Mouse (Mus musculus) 3134 (cell line): ENCODE measurements around the gene Fbxo5.

Experiments
- DNase-seq: peaks from one replicate; pipeline ENCODE4 v3.0.0-alpha.2; 2011; ENCODE audit warnings: low spot score; ENCODE audit not compliant: insufficient read length; ENCODE audit errors: extremely low read depth

The Fbxo5 gene

GRCm38 (mm10) chr10:5805243-5805730 is at the start of gene Fbxo5:
TSS of gene Fbxo5 (minus strand) at chr10:5805600.
- DNase-seq, result peak; percentile 99

- DNase-seq, result no peak
Observed at GRCm38 (mm10) chr10:5853290-5853868, 48.0 kb upstream of the Fbxo5 start.

GRCm38 (mm10) chr10:5846939-5847338 is 41.5 kb upstream of the Fbxo5 start:
- DNase-seq, result no peak

- peak; percentile 14 for DNase-seq
Observed at GRCm38 (mm10) chr10:5841369-5841768, 36.0 kb upstream of the Fbxo5 start.

DNA sequence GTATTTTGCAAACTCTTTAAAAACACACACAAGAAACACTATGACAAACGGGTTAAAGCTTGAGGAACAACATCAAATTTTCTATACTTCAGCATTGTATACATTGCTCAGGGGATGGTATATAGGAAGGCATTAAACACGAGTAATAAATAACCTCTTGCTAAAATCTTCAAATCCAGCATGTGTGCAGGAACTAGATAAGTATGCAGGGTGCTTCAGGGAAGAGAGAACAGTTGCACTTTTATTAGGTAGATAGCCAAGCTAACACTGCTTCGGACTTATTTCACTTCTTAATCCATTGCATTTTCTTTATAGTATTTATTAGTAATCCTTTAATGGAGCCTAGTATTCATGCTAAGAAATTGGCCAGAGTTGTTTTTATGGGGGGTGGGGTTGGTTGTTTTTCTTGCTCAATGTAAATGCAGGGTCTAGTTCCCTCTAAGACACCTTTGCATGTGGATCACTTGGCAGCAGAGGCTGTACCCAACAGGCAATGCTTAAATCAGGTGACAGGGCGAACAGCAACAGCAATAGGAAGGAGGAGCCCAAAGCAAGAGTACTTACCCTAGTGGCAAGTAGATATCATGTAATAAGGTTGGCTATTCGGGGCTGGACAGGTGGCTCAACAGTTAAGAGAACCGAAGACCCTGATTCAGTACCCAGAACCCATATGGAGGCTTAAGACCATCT is 21.1 kb upstream of the Fbxo5 start:
- DNase-seq, result no peak

- peak; percentile 41 for DNase-seq
Observed at GRCm38 (mm10) chr10:5824779-5825178, 19.4 kb upstream of the Fbxo5 start.

DNA sequence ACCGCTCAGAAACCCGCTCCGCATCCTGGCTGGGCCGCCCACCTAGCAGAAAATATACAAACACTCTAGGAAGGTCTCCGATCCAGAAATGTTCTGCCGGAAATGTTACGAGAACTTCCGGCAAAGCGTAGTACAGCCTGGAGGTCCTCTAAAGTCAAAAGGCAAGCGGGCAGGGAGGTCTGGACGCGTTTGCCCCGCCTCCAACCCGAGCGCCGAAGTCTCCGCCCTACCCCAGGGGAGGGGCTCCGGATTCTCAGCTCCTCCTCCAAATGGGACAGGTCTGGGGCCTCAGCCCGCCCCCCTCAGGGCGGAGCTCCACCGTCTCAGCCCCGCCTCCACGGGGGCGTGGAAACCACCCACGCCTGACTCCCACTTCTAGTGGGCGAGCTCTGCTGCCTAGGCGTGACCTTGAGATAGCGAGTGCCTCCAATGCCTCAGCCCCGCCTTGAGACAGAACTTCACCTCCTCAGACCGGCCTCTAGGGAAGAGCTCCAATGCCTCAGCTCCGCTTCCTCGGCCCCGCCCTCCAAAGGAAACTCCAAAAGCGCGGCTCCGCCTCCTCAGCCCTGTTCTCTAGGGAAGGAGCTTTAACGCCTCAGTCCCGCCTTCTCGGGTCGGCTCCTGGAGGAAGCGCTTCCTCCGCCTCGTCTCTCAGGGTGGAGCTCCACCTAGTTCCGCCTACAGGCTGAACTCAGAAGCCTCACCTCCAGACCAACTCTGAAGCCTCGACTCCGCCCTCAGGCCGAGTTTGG is 18.5 kb upstream of the Fbxo5 start, which contains the start of gene Mtrf1l:
TSS of gene Mtrf1l (minus strand) at position 171 of the 752 bp plus-strand sequence.
- peak; percentile 97 for DNase-seq

DNA sequence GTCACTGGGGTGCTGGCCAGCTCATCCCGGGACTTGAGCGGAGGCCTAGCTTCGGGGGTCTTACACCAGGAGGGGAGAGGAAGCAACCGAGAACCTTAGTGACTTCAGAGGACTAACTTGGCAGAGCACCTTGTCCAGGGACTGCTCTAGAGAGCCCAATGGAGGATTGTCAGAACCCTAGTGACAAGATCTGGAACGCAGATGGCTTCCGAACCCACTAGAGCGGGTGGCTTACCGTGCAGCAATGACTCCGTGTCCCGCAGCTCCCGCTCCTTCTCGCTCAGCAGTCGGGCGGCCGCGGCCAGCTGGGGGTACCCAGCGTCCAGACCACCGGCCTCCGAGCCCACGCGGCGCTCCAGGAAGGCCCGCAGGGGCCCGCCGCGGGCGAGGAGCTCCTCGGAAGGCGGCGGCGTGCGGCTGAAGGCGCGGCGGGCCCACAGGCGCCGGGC is 17.9 kb upstream of the Fbxo5 start:
- no peak for DNase-seq

- DNase-seq, result no peak
Observed at GRCm38 (mm10) chr10:5818772-5819171, 13.4 kb upstream of the Fbxo5 start.

DNA sequence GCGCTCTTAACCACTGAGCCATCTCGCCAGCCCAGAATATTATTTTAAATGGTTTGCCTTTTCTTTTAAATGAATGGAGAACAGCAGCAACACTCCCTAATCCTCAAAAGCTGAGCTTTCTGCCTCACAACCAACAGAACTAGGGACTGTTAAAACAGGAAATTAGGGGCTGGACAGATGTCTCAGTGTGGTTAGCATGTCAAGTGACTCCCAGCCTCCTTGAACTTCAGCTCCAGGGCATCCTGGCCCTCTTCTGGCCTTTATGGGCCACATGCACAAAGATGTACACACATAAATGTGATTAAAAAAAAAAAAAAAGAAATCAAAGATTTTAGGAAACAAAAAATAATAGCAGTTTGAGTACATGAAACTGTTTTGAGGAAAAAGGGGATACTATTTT is 10.6 kb upstream of the Fbxo5 start:
- no peak for DNase-seq

GRCm38 (mm10) chr10:5813724-5814123 is 8.3 kb upstream of the Fbxo5 start:
- no peak for DNase-seq

- no peak for DNase-seq
Observed at GRCm38 (mm10) chr10:5807683-5808082, 2.3 kb upstream of the Fbxo5 start.

DNA sequence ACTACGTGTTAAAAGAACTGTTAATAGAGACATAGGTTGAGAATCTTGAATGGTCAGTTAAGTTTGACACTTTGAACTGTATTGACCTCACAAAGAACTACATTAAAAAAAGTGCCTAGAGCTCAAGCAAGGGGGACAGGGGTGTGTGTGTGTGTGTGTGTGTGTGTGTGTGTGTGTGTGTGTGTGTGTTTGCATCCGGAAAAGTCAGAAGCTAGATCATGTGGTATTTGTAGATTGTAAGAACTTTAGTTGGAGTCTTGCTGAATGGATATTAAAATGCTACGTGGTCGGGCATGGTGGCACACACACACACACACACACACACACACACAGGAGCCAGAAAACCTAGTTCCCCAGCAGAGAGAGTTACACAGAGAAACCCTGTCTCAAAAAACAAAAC is 1.6 kb upstream of the Fbxo5 start:
- no peak for DNase-seq

DNA sequence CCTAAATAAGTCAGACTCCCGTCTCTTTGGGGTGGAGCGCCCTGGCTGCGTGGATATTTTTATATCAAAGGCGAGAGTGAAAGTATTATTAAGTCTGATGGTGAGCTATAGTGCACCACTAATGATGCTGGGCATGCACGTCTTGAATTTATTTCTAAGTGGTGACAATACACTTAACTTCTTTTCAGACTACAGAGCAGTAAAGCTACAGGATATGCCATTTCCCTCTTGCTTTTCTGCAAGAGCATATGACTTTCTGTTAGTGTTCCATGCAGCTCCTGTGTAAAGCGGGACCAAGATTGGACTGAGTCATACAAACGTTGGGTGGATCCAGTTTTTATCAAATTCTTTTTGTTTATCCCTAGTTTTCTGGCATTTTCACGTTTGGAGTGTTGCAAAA is 1.0 kb upstream of the Fbxo5 start:
- no peak for DNase-seq

DNA sequence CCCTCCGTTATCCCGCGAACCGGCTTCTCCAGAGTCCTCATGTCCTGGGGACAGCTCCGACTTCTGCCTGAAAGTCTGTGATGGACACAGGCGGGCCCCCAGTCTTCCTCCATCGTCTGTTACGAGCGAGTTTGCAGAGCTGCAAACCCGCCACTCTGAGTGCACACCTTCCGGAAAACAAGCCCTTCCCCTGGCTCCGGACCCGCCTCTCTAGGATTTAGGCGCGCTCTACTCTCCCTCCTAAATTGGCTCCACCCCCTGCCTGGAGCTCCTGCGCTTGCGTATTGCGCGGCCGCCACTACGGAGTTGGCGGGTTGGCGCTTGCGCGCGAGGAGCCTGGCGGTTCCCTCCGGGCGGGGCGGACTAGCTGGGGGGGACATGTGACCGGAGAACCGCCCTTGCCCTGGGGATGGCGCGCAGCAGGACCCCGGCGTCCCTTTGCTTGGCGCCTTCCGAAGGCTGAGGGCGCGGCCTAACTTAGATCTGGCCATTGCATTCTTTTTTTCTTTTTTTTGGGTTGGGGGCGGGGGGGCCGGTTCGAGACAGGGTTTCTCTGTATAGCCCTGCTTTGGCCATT is 419 bp upstream of the Fbxo5 start:
- peak; percentile 97 for DNase-seq

DNA sequence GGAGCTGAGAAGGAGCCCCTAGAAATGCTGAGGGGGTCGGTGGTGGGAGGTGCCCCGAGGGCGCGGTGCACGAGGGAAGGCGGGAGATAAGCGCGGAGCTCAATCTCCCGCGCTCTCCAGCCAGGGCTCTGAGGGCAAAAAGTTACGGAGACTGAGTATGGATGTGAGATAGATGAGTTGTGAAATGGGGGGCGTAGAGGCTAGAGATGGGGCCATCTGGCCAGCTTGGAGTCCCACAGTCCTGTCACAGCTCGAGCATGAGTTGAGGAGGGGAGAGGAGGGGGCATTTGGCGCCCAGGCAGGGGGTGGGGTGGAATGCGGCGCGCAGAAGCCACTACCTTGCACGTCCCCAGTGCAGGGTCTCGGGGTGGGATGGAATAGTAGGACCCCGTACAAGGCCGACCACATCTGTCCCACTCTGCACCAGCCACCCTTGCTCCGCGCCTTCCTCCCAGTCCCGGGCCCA is 676 bp downstream of the Fbxo5 start:
- no peak for DNase-seq

DNA sequence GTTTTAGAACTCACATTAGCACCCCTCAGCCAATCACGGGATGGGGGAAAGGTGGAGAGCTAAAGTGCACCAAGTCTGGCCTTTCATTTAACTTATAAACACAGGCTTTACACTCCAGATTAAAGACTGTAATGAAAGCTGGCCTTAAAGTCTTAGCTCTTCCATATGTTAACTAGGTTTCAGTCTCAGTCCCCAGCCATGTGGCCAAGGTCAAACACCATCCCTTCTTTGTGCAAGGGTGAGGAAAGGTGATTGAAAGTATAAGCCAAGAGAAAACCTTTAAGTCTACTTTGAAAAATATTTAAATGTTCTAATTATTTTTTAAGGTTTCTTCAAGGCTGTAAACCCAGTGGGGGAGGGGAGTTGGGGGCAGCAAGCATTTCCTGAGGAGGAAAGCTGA is 1.7 kb downstream of the Fbxo5 start:
- no peak for DNase-seq

DNA sequence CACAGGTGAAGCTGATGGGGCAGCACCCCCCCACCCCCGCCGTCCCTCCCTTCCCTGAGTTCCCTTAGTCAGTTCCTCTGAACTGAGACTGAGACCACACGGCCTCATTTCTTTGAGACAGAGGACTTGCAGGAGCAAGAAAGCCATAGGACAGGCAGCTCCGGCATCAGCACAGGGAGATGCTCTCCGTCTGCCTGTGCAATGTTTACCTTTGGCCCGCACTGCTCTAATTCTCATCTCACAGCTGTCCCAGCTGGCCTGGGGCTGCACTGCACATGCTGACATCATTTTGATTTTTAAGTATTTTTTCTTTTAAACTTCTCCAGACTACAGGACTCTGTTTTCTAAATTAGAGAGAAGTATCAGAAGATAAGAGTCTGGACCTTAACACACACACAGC is 2.5 kb downstream of the Fbxo5 start:
- DNase-seq, result no peak

GRCm38 (mm10) chr10:5800490-5800889 is 4.9 kb downstream of the Fbxo5 start:
- no peak for DNase-seq

DNA sequence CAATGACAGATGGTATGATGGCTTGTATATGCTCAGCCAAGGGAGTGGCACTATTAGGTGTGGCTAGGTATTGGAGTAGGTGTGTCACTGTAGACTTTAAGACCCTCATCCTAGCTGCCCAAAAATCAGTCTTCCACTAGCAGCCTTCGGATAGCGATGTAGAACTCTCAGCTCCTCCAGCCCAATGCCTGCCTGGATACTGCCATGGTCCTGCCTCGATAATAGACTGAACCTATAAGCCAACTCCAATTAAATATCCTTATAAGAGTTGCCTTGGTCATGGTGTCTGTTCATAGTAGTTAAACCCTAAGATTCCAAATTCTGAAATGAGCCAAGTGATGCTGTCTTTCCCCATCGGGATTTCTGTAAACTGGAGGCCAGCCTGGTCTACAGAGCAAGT is 7.3 kb downstream of the Fbxo5 start:
- DNase-seq, result no peak

GRCm38 (mm10) chr10:5790657-5791056 is 14.7 kb downstream of the Fbxo5 start:
- no peak for DNase-seq
